Mouse (Mus musculus) ovary, postnatal 10 days (tissue): ENCODE measurements around the gene Ace2.

Experiments used
- DNase-seq: peaks from one replicate; pipeline ENCODE4 v3.0.0; 2022; ENCODE audit warnings: low spot score

Ace2 gene

DNA sequence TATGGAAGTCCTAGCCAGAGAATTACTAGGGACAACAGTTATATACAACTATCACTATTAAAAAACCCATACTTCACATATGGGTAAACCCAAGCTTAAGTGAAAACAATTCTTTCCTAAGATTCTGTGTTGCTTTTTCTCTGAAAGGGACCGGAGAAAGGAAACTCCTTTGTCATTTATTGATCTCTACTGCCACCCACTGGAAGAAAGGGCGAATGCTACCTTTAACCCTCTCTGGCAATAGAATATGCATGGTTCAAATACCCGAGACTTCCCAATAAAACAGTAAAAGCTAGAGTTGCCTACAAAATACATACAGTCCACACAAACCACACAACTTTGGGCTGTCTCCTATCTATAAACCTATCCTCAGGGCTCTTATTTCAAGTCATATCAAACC lies 40.6 kb downstream of the Ace2 start:
- DNase-seq, result no peak

DNA sequence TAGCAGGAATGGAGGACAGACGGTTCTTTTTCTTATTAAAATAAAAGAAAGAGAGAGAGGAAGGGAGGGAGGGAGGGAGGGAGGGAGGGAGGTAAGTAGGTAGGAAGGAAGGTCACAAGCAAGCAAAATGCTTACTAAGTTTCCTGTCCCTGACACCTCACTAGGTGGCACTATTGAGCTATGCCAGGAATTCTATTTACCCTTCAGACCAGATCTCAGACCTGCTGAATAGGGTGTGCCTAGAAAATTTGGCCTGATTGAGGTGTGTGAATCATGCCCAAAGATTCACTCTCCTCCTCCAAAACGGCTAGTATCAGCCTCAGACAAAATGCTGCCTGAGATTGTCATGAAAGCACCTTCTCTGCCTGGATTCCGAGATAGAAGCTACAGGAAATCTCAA lies 44.7 kb downstream of the Ace2 start:
- no peak for DNase-seq

DNA sequence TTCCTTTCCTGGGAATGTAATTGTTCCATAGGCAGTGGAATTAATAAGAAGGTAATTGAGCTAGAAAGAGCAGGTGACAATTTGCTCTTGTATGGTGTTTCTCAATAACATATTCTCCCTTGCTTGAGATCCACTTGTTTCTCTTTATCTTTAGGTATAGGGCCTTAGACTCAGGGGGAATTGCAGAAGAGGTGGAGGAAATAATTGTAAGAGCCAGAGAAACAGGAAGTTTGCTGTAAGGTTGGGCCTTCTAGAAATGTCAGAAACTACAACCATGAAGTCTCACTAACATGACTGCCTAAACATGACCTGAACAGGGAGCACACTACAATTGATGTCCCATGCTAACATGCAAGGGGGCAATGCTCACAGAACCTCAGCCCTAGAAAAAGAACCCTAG lies 50.7 kb downstream of the Ace2 start:
- no peak for DNase-seq

DNA sequence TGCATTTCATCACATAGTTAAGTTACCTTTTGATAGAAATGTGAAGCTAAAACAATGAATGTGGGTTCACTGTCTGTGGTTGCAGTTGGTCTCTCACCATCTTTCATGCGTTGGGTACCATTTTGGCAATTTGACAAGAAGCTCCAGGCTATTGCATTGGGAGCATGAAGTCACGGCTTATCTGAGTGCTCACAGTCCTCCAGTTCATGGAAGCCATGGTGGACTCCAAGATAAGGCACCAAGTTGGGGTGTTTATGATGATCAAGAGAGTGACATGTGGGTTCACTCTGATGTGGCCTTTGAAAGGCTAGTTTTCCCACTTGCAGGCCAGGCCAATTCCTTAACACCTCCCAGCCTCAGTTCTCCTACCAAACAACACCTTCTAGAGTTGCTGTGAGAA lies 58.5 kb downstream of the Ace2 start:
- no peak for DNase-seq

DNA sequence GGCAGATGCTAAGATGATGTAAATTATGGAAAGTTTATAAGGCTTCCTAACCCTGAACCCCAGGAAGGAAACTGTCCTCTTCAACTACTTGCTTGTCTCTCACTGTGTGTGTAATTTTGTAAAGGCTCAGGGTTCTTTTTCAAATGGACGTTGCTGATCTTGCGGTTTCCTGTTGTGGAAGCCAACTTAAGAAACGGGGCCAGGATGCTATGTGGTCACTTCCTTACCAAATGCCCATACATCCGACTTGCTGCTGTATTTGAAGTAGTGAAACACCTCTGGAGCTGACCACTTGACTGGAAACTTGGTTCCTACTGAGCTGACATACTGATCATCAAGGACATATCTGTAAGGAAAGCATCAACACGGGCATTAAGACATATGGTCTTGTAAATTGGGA lies 61.4 kb downstream of the Ace2 start:
- no peak for DNase-seq

DNA sequence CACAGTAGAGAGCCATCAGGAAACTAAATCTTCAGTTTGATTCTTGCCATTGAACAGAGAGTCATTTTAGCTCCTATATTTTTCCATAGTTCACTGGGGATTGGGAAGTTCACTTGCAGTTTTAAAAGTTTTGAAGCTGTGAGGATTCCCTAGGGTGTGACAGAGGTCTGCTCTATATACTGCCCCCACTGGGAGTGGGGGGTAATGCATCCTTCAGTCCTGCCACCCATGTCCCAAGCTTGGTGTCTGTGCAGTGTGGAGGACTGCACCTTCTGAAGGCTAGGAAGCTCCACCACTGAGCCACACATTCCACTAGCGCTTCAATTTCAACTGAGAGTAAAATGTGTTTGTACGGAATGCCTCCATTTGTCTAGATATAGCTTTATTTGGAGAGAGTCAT lies 82.9 kb downstream of the Ace2 start:
- no peak for DNase-seq

DNA sequence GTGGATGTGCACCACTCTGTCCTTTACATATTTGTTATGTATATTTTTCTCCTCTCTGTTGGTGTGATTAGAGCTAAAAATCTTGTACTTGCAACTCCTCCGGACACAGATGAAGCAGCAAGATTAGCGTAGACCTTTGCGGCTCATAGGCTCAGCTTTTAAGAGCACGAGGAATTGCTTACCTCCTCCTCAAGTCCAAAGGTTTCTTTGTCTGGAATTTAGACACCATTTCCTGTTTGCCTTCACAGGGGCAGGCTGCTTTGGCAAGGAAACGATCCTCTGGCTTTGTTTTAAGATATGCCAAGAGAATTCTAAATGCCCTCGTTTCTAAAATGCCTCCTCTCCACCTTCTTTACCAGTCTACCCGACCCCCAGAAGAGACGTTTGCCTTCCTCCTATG lies 94.2 kb downstream of the Ace2 start:
- no peak for DNase-seq
